Mouse (Mus musculus) yolk sac, embryonic 10.5 days (tissue): ENCODE data around the gene Prss12.
"Not testable (repeated sequence)": the region's sequence is repeated elsewhere in the genome, so short reads cannot be mapped to it uniquely, and the experiment has no call there.

Experiments used
- DNase-seq: peaks from one replicate; pipeline ENCODE4 v3.0.0-alpha.2; 2017; ENCODE audit warnings: low spot score

Prss12 gene

DNA sequence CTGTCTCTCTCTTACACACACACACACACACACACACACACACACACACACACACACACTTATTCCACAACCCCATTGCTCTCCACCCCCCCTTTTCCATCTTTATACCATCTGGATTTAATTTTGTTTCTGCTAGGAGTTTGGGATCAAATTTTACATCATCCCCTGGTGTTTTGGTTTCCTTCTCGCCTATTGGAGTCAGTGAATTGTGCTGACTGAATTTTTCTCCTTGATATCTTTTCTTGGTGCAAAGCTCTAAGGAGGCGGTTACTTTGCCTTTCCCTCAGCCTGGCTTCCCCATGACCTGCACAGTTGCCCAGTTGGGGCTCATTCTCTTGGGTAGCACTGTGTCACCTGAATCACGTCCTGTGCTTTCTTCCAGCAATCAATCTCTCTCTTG, 30.1 kb downstream of the Prss12 start:
- no peak for DNase-seq

DNA sequence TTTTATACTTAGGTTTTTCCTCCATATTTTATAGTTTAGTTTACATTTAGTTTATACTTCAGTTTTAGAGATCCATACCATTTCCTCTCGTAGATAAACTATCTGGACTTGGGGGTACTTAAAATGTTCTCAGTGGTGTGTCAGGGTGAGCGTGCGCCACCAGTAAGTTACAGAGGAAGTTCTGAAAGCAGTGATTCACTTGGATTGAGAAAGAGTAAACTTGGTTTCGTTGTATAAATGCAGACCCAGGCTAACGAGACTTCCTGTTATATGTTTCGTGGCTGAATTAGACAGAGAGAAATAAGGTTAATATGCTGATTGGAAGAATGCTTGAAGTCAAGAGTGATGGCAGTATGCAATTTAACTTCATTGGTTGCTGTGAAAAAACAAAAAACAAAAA, 34.6 kb downstream of the Prss12 start:
- no peak for DNase-seq

DNA sequence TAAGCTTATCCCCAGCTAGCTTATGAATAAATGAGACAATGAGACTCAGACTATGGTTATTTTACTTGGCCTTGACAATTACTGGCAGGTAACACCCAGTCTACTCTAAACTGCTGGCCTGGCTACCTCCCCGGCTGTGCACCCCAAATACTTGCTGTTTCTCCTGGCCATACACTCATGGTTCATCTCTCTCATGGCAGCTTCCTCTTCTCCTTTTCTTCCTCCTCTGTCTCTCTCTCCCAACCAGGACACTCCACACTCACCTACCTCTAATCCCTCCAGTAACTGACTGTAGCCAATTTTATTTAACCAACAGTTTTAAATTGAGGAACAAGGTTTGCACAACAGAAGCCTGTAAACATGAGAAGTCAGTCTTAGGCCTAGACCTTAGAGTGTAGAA, 45.1 kb downstream of the Prss12 start:
- no peak for DNase-seq

DNA sequence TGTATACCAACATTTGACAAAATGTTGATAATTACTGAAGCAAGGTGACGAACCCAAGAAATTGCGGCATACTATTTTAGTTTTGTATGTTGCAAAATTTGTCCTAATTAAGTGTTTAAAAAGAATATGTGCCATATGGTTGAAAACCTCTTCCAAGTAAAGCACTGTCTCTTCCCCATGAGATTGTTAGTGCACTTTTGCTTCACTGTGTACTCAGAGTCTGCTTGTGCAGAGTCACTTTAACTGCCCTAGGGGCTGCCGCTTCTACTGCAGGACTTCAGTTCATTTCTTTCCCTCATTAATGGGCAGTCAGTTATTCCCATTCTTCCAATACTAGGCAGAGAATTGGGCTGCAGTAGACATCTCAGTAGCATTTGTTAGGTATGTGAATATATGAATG, 46.5 kb downstream of the Prss12 start:
- DNase-seq = no peak

DNA sequence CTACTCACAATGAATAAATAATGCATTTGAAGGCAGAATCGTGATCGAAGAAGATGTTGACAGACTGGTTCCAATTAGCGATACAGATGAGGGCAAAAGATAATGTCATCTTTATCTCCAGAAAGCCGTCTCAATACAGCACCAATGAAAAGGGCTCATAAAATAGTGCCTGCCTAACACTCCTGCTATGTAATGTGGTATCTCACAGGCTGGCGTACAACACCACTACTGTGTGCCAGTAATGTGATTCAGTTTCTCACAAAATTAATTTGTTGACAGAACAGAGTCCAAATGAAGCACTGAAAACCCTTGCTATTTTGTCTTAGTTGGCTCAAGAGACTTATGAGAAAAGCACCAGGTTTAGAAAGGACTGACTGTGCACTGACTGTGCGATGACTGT, 48.4 kb downstream of the Prss12 start:
- no peak for DNase-seq

DNA sequence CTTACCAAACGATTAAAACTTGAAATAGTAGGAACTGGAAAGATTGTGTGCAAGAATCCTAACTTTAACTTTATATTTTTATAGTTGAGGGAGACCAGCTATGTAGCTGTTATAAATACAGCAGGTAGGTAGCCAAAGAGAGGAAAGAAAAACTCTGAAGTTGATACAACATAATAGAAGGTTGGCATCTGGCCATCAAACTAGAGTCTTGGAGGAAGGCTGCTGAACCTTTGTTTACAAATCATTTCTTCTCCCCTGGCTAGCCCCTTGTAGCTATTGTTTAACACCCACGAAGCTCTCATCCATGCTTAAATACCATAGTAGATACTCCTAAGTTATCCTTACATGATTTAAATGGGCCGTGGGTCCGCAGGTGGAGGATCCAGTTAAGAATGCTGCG, 52.1 kb downstream of the Prss12 start:
- no peak for DNase-seq

DNA sequence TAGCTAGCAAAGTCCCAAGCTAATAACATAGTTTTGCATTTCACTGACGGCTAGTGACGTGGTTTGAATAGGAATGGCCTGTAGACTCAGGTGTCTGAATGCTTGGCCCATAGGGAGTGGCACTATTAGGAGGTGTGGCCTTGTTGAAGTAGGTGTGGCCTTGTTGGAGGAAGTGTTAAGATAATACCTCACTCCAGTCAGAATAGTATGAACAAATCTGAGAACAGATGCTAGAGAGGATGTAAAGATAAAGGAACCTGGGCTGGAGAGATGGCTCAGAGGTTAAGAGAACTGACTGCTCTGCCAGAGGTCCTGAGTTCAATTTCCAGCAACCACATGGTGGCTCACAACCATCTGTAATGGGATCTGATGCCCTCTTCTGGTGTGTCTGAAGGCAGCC, 55.1 kb downstream of the Prss12 start:
- not testable (repeated sequence) for DNase-seq

DNA sequence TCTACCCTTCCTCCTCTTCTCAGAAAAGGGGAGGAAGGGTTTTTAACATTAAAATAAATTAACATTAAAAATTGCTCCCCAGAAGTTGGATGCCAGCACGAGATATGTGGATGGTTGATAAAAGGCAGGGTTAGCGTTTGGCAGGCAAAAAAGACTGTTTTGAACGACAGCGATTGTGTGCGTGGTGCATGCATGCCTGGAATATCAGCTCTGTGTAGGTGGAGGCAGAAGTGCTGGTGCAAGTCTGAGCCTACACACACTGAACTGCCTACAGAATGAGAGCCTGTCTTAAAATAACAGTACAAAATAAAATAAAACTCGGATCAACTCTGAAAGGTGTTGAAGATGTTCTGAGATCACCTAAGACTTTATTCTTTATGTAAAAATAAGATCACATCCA, 57.2 kb downstream of the Prss12 start:
- no peak for DNase-seq

DNA sequence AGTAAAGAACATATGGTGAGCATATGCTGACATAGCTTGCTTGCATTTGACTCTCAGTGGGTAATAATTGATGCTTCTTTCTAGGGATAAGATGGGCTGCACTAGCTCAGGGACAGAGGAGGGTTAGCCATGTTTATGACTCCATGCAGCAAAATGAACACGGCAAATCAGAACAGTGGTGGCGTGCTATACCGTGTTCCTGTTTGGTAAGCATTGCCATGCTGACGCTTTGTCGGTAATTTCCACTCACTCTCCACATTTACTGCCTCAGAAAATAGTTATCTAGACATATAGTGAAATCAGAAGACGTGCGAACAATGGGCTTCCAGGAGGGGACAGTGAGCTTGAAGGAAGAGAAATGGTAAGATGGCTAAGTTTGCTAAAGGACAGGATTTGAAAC, 58.1 kb downstream of the Prss12 start:
- DNase-seq = no peak

DNA sequence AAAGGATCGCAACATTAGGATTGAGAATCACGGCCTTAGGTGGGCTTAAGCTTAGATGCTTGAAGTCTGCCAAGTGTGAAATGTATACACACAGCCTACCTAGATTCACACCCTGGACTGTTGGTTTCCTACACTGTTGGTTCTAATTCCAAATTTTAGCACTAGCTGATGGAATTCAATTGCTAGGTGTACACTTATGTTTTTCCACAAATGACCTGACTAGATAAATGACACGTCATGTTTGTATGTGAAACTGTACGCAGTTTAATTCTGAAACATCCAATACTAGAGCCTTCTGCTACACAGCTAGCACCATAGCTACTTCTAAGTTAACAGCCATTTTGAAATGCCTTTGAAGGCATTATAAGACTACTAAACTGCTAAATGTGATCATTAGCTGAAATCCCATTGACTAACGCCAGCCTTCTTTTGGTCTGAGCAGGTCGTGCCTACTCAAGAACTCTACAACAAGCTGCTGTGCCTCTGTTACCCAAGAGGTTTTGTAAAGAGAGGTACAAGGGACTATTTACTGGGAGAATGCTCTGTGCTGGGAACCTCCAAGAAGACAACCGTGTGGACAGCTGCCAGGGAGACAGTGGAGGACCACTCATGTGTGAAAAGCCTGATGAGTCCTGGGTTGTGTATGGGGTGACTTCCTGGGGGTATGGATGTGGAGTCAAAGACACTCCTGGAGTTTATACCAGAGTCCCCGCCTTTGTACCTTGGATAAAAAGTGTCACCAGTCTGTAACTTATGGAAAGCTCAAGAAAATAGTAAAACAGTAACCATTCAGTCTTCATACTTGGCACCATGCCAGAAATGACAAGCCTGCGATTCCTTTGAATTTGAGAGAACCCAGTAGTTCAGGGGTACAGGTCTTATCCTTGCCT, 59.3 kb downstream of the Prss12 start:
- peak; percentile 42 for DNase-seq

DNA sequence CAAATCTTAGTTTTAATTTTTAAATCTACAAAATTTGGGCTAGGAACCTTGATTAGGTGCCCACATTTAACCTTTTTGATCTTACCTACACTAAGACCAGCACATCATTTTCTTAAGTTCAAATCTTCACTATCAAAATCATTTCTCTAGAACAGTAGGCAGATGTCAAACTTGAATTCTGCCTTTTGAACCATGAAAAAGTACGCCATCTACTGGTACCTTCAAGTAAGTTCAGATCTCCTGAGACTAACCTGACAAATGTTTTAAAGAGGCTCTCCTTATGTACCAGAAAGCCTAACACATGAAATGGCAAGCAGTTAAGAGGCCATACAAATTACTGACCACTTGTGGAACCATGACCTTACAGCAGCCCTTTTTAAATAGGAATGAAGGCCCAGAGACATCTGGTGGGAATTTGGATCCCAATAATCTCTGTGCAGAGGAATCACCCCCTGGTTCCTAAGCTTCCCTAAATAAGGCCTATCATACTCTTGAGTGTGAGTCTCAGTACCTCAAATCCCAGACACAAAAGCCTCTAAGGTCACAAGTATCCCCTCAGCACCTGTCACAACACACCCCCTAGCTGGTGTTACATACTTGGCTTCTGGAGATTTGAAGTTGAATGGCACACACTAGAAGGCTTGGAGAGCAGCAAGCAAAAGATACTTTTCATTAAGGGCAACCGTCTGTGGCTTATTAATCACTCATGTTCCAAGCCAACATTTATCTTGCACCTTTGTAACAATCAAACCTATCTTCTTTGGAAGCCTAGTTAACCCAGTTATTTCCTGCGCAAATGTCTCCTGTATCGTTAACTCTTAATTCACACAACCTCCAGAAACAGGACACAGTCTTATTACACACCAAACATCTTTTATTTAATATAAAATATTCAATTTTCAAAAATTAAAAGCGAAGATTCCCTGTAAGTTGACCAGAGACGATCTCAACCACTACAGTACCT, 60.3 kb downstream of the Prss12 start:
- no peak for DNase-seq

DNA sequence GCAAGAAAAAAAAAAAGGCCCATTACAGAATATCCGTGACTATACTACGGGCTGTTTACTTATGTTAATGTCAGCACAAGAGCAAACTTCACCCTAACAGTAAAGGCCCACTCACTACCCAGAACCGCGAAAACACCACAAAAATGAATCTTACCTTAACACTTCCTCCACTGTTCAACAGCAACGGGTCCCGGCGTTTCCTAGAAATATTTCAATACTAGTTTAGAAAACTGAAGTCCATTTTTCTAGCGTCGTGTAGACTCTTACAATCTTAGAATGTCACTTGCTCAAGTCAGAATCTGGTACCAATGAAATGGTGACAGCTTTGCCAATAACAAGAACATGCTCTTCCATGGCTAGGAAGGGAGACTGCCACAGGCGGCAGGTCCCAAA, 60.9 kb downstream of the Prss12 start:
- no peak for DNase-seq

DNA sequence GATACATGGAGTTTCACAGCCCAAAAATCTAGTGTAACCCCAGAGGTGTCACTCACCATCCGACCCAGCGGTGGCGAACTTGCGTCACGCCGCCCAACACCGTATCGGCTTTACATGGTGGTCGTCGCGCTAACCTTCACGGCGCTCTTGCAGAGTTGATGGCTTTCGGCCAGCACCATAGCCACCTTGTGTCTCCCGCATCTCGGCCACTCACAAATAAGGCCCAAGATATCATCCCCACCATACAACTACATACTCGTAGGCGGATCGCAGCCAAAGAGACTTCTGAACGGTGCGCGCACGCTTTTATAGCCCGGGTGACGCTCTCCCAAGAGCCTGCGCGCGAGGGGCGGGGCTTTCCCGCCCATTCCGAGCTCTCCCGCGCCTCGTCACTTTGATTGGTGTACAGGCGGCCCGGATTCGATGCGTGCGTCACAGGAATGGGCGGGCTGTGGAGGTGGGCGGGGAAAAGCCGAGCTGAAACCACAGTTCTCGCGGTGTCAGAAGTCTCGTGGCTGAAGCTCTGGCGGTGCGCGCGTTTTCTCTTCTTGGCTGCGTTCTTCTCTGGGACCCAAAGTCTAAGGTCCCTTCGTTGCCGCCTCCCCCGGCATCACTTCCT, 61.5 kb downstream of the Prss12 start:
- DNase-seq = peak; percentile 99

DNA sequence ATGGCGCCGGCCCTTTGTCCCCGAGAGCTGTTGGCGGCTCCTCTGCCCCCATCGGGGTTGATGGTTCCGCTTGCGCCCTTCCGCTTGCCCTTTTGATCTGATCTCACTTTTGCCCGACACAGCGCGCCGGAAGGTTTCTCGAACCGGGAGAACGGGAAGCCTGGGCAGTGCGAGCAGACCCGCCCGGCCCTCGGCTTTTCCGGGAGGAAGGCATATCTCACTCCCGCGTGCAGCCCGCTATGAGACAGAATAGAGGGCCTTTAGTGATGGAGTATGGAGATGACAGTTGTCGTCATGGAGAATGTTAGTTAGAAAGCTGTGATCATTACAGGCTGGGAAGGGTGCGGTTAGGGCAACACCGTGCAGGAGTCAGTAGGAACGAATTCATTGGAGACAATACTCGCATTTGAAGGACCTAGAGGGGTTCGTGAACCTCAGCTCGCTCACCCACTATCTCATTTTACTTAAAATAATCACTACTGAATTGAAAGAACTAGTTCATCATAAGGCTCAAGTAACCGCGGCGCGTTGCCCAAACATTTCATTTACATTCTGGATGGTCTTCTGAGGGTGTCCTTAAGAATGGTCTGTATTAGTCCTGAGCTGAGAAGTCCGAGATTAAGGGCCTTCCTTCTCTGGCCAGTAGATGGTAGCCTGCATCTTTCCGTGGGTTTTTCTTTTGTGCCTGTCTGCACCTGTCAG, 62.1 kb downstream of the Prss12 start:
- DNase-seq = no peak

DNA sequence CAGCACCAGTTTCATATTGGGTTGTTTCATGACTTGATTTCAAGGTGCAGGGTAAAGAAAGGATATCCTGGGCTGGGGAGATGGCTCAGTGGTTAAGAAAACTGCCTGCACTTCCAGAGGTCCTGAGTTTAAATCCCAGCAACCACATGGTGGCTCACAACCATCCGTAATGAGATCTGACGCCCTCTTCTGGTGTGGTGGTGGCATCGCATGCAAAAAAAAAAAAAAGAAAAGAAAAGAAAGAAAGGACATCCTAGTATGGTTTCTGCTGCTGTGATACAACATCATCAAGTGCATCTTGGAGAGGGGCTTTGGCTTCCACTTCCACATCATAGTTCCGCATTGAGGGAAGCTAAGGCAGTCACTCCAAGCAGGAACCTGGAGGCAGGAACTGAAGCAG, 65.1 kb downstream of the Prss12 start:
- DNase-seq = no peak

DNA sequence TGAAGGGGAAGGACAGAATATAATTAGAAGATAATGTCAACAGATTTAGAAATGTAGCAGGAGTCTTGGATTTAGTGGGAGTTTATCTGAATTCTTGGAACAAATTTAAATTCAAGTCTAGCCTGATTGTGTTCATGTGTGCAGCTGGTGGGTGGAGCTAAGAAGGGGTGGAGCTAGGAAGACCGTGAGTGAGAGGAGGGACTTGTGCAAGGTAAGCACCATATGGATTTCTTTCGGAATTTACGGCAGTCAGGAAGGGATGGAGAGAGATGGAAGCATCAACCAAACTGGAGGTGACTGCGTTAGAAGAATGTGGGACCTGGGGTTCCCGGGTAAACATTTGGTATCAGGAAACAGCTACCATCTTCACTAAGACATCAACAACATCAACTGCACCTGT, 68.2 kb downstream of the Prss12 start:
- no peak for DNase-seq

DNA sequence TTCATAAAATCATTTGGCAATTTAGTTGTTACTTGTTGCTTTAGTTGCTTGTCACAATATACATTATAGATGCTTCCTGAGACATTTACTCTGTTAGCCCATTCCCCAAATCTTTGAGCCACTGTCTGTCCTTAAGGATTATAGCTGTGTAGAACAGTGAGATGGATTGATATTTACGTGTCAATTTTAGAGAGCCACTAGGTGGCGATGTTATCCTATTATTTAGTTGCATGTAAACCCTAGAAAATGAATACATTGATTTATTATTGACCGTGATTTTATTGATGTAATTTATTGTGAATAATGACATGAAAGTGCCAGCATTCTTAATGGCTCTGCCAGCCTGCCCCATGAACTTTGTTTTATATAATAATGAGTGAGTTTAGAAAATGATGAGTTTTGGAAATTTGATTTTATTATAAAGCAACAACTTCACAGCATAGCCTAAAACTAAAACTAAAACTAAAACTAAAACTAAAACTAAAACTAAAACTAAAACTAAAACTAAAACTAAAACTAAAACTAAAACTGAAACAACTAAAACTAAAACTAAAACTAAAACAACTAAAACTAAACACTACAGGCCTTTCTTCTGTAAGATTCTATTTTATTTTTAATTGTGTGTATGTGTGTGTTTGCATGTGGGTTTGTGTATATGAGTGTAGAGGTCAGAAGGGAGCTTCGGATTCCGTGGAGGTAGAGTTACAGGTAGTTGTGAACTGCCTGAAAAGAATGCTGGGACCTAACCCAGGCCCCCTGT, 69.1 kb downstream of the Prss12 start:
- DNase-seq = no peak

DNA sequence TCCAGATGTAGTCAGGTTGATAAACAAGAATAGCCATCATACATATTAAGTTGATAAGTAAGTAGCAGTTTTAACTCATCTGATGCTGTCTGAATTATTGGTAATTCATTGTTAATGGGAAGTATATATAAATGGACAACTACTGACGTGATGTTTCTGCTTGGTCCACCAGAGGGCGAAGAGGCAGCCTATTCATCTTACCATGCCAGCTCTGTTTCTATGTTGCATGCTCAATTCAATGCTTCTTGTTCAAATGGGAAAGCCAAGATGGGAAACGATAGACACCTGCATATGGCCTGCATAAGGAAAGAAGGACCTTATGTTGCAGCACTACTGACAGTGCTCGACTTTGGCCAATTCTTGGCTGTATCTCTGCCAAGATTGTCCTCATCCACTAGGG, 70.1 kb downstream of the Prss12 start:
- no peak for DNase-seq

DNA sequence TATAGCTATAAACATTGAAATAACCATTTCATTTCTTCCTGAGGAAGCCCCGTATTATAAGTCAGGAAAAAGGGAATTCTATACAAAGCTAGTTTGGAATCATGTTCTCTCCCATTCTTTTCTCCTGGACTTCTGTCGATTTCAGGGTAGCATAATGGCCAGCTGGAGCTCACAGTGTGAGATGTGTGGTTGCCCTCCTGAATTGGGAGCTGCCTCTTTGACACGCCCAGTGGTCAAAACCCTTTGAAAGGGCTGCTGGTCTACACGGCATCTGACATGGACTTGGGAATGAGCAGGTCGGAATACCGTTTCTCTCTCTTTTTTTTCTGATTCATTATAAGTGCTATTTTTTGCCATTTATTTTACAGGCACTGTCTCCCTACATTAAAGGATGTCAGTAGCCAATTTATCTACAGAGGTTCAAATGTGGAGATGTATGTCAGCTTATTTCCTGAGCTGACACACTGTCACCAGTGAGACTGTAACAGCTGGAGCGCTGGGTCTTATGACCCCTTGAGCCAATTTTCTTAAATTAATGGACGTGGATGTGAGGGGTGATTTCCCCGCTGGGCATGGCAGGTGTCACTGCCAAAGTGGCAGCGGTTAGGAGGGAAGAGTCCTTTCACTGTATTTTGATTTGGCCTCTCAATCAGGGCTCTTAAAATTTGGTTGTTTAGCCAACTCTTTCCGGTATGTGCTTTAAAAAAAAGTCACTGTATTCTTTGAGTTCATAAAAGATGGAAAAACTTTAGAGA, 79.8 kb downstream of the Prss12 start:
- no peak for DNase-seq

DNA sequence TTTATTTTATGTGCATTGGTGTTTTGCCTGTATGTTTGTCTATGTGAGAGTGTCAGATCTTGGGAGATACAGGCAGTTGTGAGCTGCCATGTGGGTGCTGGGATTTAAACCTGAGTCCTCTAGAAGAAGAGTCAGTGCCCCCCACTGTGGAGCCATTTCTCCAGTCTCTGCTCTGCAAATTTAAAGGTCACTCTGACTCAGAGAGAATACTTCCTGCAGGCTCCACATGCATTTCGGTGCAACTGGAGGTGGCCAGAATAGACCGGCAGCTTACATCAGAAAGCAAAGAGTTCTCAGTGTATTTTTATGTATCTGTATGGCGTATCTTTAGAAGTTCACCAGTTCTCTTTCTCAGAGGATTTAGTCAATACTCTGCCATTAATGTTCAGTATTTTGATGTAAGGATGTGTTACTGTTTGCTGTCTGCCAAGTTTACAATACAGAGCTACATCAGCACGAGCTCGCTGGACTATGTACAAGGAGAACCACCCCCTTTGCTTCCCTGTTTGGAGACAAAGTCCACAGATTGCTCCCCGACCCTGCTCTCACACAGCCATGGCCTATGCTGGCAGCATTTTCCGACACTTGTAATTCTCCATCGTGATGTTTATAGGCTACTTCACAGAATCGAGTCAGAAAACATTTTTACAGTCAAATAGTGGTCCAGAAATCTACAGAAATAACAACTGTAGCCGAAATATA, 81.2 kb downstream of the Prss12 start:
- DNase-seq = peak; percentile 68
